In the genomic region with DNA sequence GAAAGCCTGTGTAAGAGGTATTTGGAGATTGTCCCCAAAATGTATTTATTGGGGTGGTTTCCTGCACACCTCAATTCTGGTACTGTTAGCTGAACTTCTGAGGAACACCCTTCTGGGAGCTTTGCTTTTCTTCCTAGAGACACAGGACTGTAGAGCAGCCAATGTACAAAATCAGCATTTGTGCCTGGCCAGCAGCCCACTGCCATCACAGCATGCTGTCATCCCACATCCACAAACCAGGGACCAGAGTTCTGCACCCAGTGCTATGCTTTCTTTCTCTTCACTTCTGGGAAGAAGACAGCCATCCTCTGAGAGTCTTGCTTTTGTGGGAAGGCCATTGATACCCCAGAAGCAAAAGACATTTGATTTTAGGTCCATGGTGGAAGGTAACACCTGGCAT, we compare ENCODE assay signal across 32 mouse cellular contexts. TPM values are rescaled to one million over a fixed set of nuclear protein-coding genes. Genes with fewer than 3 reads are reported as not detected.
DNase-seq lines count a peak whose midpoint lies in the region; ATAC-seq lines count a peak whose summit lies in the region.
"Had no signal": no experiment of that assay in that cellular context is flagged by ENCODE, and none has a peak within 500 bp of the region (broad histone marks: within the 10 kb centered on the region; RNA-seq: fewer than 3 reads in every experiment).

No protein-coding gene starts in this region.

- no peaks in the 10 kb centered on the region for H3K36me3 ChIP-seq in midbrain, embryonic 11.5 days (ENCODE audit: control insufficient read depth, insufficient read depth, low read length)
- H3K36me3 ChIP-seq in midbrain, embryonic 15.5 days (replicated peaks): no peaks in the 10 kb centered on the region
- H3K36me3 ChIP-seq: embryonic facial prominence, embryonic 12.5 days; embryonic facial prominence, embryonic 15.5 days; G1E; heart, embryonic 12.5 days; heart, embryonic 15.5 days; hindbrain, embryonic 10.5 days; hindbrain, embryonic 13.5 days had no signal

- H3K4me1 ChIP-seq in midbrain, embryonic 11.5 days (ENCODE audit: control insufficient read depth, insufficient read depth, low read length): peaks cover 12% of the 10 kb centered on the region
- H3K4me1 ChIP-seq in midbrain, embryonic 15.5 days: peaks cover 7% of the 10 kb centered on the region

- ATAC-seq in frontal cortex, adult (ENCODE audit: low TSS enrichment): peak; percentile 64
- ATAC-seq in midbrain, embryonic 11.5 days (ENCODE audit: low FRiP score): no peak
- ATAC-seq in midbrain, embryonic 15.5 days (replicated peaks): no peak
- ATAC-seq: forebrain, embryonic 13.5 days; forebrain, embryonic 16.5 days; hindbrain, embryonic 16.5 days; Patski had no signal

- H3K27ac ChIP-seq in midbrain, embryonic 11.5 days (ENCODE audit: low read depth, low read length): no peak overlapping the region
- H3K27ac ChIP-seq in midbrain, embryonic 15.5 days: no peak overlapping the region
- H3K27ac ChIP-seq: embryonic facial prominence, embryonic 12.5 days; embryonic facial prominence, embryonic 15.5 days; forebrain, embryonic 13.5 days; heart, embryonic 15.5 days; hindbrain, embryonic 10.5 days; hindbrain, embryonic 13.5 days had no signal

- H3K27me3 ChIP-seq in midbrain, embryonic 11.5 days (ENCODE audit: control insufficient read depth, insufficient read depth, low read length): no peaks in the 10 kb centered on the region
- no peaks in the 10 kb centered on the region for H3K27me3 ChIP-seq in midbrain, embryonic 15.5 days (replicated peaks)
- H3K27me3 ChIP-seq: CH12.LX; embryonic facial prominence, embryonic 12.5 days; embryonic facial prominence, embryonic 15.5 days; forebrain, embryonic 13.5 days; heart, embryonic 15.5 days; hindbrain, embryonic 13.5 days; Patski had no signal

- H3K4me3 ChIP-seq in midbrain, embryonic 11.5 days (ENCODE audit: low read depth, low read length): no peak overlapping the region
- H3K4me3 ChIP-seq in midbrain, embryonic 15.5 days: no peak overlapping the region
- H3K4me3 ChIP-seq: embryonic facial prominence, embryonic 12.5 days; embryonic facial prominence, embryonic 15.5 days; forebrain, embryonic 13.5 days; heart, embryonic 12.5 days; heart, embryonic 15.5 days; hindbrain, embryonic 10.5 days; hindbrain, embryonic 13.5 days had no signal

- no peak overlapping the region for H3K9ac ChIP-seq in midbrain, embryonic 11.5 days (ENCODE audit: low read length)
- H3K9ac ChIP-seq in midbrain, embryonic 15.5 days: no peak overlapping the region
- H3K9ac ChIP-seq: embryonic facial prominence, embryonic 12.5 days; embryonic facial prominence, embryonic 15.5 days; forebrain, embryonic 13.5 days; heart, embryonic 12.5 days; heart, embryonic 15.5 days; hindbrain, embryonic 13.5 days had no signal

- no peak overlapping the region for H3K4me2 ChIP-seq in midbrain, embryonic 11.5 days
- H3K4me2 ChIP-seq in midbrain, embryonic 15.5 days: no peak overlapping the region
- H3K4me2 ChIP-seq: embryonic facial prominence, embryonic 12.5 days; embryonic facial prominence, embryonic 15.5 days; forebrain, embryonic 13.5 days; heart, embryonic 12.5 days; heart, embryonic 15.5 days; hindbrain, embryonic 13.5 days had no signal

- no peaks in the 10 kb centered on the region for H3K9me3 ChIP-seq in midbrain, embryonic 11.5 days (ENCODE audit: control insufficient read depth, low read length)
- H3K9me3 ChIP-seq in midbrain, embryonic 15.5 days: no peaks in the 10 kb centered on the region
- H3K9me3 ChIP-seq: embryonic facial prominence, embryonic 12.5 days; embryonic facial prominence, embryonic 15.5 days; forebrain, embryonic 13.5 days; G1E; heart, embryonic 12.5 days; heart, embryonic 15.5 days; hindbrain, embryonic 10.5 days; hindbrain, embryonic 13.5 days had no signal

- DNase-seq in frontal cortex, postnatal 25 days (ENCODE audit: low spot score in 2 of 2): no peak
- DNase-seq in midbrain, embryonic 11.5 days (ENCODE audit: low spot score, missing footprints): peak; percentile 74
- DNase-seq in testis, postnatal 10 days (ENCODE audit: low spot score): peak; percentile 29
- no peak for DNase-seq in testis, postnatal 14 days (ENCODE audit: low spot score)
- no peak for DNase-seq in liver
- DNase-seq: adrenal gland, postnatal 10 days; adrenal gland, postnatal 36 days; B cell, adult 2 months; cerebellum, adult 11 months; cerebellum, adult 2 months; cerebellum, adult 9-11 months; cerebellum, postnatal 25 days; gastrocnemius, postnatal 25 days; heart, adult 18-20 months; heart, postnatal 10 days; heart, postnatal 36 days had no signal

RNA-seq across cellular contexts. Expression of a gene that starts 38.7 kb away (rescaled TPM):
- polyA plus RNA-seq in midbrain, embryonic 11.5 days (2014; fragmentation: Nextera tagmentation; extraction: Ambion mirVana): not detected in 2 replicates
- 0.06 TPM in 1 of 2 replicates, not detected in the other for polyA plus RNA-seq in midbrain, embryonic 15.5 days (2015; fragmentation: Nextera tagmentation; extraction: Ambion mirVana)
- polyA plus RNA-seq: cerebellum, adult 2 months; embryonic facial prominence, embryonic 12.5 days; embryonic facial prominence, embryonic 15.5 days; forebrain, embryonic 13.5 days; forebrain, embryonic 16.5 days; frontal cortex, adult 2 months; G1E; gonadal fat pad, adult 2 months; heart, embryonic 12.5 days; heart, embryonic 15.5 days; hindbrain, embryonic 10.5 days; hindbrain, embryonic 13.5 days; hindbrain, embryonic 16.5 days had no signal

Comparison
In these comparisons a context has a peak if more than half of its experiments do, and no peak if none do; other contexts are left out.
1. DNase-seq: peak in midbrain, embryonic 11.5 days (single experiment) and testis, postnatal 10 days (single experiment); none in frontal cortex, postnatal 25 days (0 of 2), testis, postnatal 14 days (single experiment) and liver (single experiment).